Mouse (Mus musculus) CH12.LX (cell line): ENCODE results near the gene Wnt6. TPM values are rescaled to one million over a fixed set of nuclear protein-coding genes. Genes with fewer than 3 reads are reported as not detected.

Experiments
- DNase-seq: peaks from one replicate; pipeline ENCODE4 v3.0.0-alpha.2; 2013; ENCODE audit errors: extremely low read depth
- H3K27ac ChIP-seq: 2 replicates; pipeline ENCODE4 v1.5.1; 2012; ENCODE audit warnings: low read depth, mild to moderate bottlenecking, control low read depth, moderate library complexity; ENCODE audit not compliant: insufficient read depth
- H3K27me3 ChIP-seq: replicated peaks from 2 replicates; pipeline ENCODE3; 2012; ENCODE audit warnings: inconsistent platforms
- H3K36me3 ChIP-seq, 2 experiments: replicated peaks in 1 of 2; 2 replicates each; pipeline versions ENCODE3 to v1.6.1; 2012; ENCODE audit warnings: inconsistent platforms in 1 of 2, low read length in 1 of 2, mild to moderate bottlenecking in 1 of 2, mixed read lengths in 1 of 2, moderate library complexity in 1 of 2; ENCODE audit not compliant: control insufficient read depth in 1 of 2, insufficient read depth in 1 of 2
- H3K4me1 ChIP-seq, 2 experiments: 2 replicates each; pipeline ENCODE4 v1.6.1; 2012; ENCODE audit warnings: inconsistent platforms in 1 of 2, moderate library complexity in 1 of 2; ENCODE audit not compliant: insufficient read depth in 2 of 2, control insufficient read depth in 1 of 2
- H3K4me2 ChIP-seq: 2 replicates; pipeline ENCODE4 v1.6.1; 2012; ENCODE audit warnings: low read depth, mild to moderate bottlenecking, control low read depth; ENCODE audit not compliant: poor library complexity, insufficient read depth, severe bottlenecking
- H3K4me3 ChIP-seq, 3 experiments: fragments of 150-350 bp in 1 of 3; sonication (generic) in 1 of 3; replicated peaks in 1 of 3; 2 replicates each; pipeline versions ENCODE3 to v1.5.1; 2011 to 2012; ENCODE audit warnings: low read depth in 2 of 3, low read length in 2 of 3, mild to moderate bottlenecking in 2 of 3, moderate library complexity in 2 of 3, control low read depth in 1 of 3, improper control_type of control experiment in 1 of 3, inconsistent platforms in 1 of 3, mixed read lengths in 1 of 3; ENCODE audit not compliant: poor library complexity in 1 of 3
- H3K79me2 ChIP-seq: replicated peaks from 2 replicates; pipeline ENCODE4 v1.6.1; 2012; ENCODE audit warnings: mild to moderate bottlenecking, moderate library complexity; ENCODE audit not compliant: control insufficient read depth, poor library complexity, insufficient read depth, severe bottlenecking; ENCODE audit errors: extremely low read depth
- H3K9ac ChIP-seq: 2 replicates; pipeline ENCODE4 v1.6.1; 2012; ENCODE audit warnings: low read depth, mild to moderate bottlenecking, control low read depth, moderate library complexity; ENCODE audit not compliant: insufficient read depth
- H3K9me3 ChIP-seq: replicated peaks from 2 replicates; pipeline ENCODE3; 2012; ENCODE audit warnings: low read length, inconsistent platforms, mixed read lengths
- BHLHE40 ChIP-seq: IDR thresholded peaks from 2 replicates; pipeline ENCODE4 v1.6.1; 2011; ENCODE audit warnings: mild to moderate bottlenecking, low read depth, low read length, improper control_type of control experiment
- CHD2 ChIP-seq: IDR thresholded peaks from 2 replicates; pipeline ENCODE4 v1.6.1; 2011; ENCODE audit warnings: low read length, improper control_type of control experiment
- CTCF ChIP-seq, 2 experiments: IDR thresholded peaks in 1 of 2; conservative IDR thresholded peaks in 1 of 2; 2 replicates each; pipeline ENCODE4 v1.5.1; 2011 to 2012; ENCODE audit warnings: low read depth in 2 of 2, low read length in 2 of 2, improper control_type of control experiment in 1 of 2, inconsistent platforms in 1 of 2, mild to moderate bottlenecking in 1 of 2, moderate library complexity in 1 of 2
- ELF1 ChIP-seq: IDR thresholded peaks from 2 replicates; pipeline ENCODE4 v1.6.1; 2014; ENCODE audit warnings: low read depth, mild to moderate bottlenecking, inconsistent platforms, low read length, improper control_type of control experiment
- ETS1 ChIP-seq: conservative IDR thresholded peaks from 2 replicates; pipeline ENCODE4 v1.6.1; 2012; ENCODE audit warnings: low read depth, mild to moderate bottlenecking, inconsistent platforms, low read length, improper control_type of control experiment, moderate library complexity
- GABPA ChIP-seq: IDR thresholded peaks from 2 replicates; pipeline ENCODE4 v1.6.1; 2012; ENCODE audit warnings: low read depth, low read length, improper control_type of control experiment, inconsistent platforms; ENCODE audit not compliant: insufficient replicate concordance
- IRF4 ChIP-seq: IDR thresholded peaks from 2 replicates; pipeline ENCODE4 v1.6.1; 2014; ENCODE audit warnings: low read depth, mild to moderate bottlenecking, inconsistent platforms, low read length, improper control_type of control experiment
- MAFK ChIP-seq: IDR thresholded peaks from 2 replicates; pipeline ENCODE4 v1.6.1; 2011; ENCODE audit warnings: low read length, improper control_type of control experiment; ENCODE audit not compliant: insufficient replicate concordance
- MAX ChIP-seq: IDR thresholded peaks from 2 replicates; pipeline ENCODE4 v1.6.1; 2011; ENCODE audit warnings: low read length, improper control_type of control experiment
- MAZ ChIP-seq: IDR thresholded peaks from 2 replicates; pipeline ENCODE4 v1.6.1; 2012; ENCODE audit warnings: low read depth, mild to moderate bottlenecking, inconsistent platforms, low read length, improper control_type of control experiment, moderate library complexity
- MEF2A ChIP-seq: IDR thresholded peaks from 2 replicates; pipeline ENCODE4 v1.6.1; 2014; ENCODE audit warnings: low read depth, mild to moderate bottlenecking, inconsistent platforms, low read length, improper control_type of control experiment, borderline replicate concordance
- MYC ChIP-seq: IDR thresholded peaks from 2 replicates; pipeline ENCODE4 v1.6.1; 2011; ENCODE audit warnings: low read depth, mild to moderate bottlenecking, improper control_type of control experiment, low read length
- NELFE ChIP-seq: IDR thresholded peaks from 2 replicates; pipeline ENCODE4 v1.6.1; 2011; ENCODE audit warnings: low read depth, low read length, improper control_type of control experiment
- PAX5 ChIP-seq: IDR thresholded peaks from 2 replicates; pipeline ENCODE4 v1.6.1; 2012; ENCODE audit warnings: low read length, inconsistent platforms, mixed read lengths
- RAD21 ChIP-seq: IDR thresholded peaks from 2 replicates; pipeline ENCODE4 v1.6.1; 2011; ENCODE audit warnings: low read depth, mild to moderate bottlenecking, low read length, improper control_type of control experiment, moderate library complexity
- SIN3A ChIP-seq: IDR thresholded peaks from 2 replicates; pipeline ENCODE4 v1.6.1; 2012; ENCODE audit warnings: low read length, improper control_type of control experiment, inconsistent platforms
- SMC3 ChIP-seq: IDR thresholded peaks from 2 replicates; pipeline ENCODE4 v1.6.1; 2011; ENCODE audit warnings: low read depth, low read length, improper control_type of control experiment
- TBP ChIP-seq: conservative IDR thresholded peaks from 2 replicates; pipeline ENCODE4 v1.6.1; 2011; ENCODE audit warnings: low read depth, low read length, improper control_type of control experiment
- TCF12 ChIP-seq: IDR thresholded peaks from 2 replicates; pipeline ENCODE4 v1.6.1; 2014; ENCODE audit warnings: low read depth, mild to moderate bottlenecking, inconsistent platforms, low read length, improper control_type of control experiment
- UBTF ChIP-seq: IDR thresholded peaks from 2 replicates; pipeline ENCODE4 v1.6.1; 2012; ENCODE audit warnings: low read depth, mild to moderate bottlenecking, inconsistent platforms, low read length, improper control_type of control experiment, moderate library complexity
- USF2 ChIP-seq: conservative IDR thresholded peaks from 2 replicates; pipeline ENCODE4 v1.6.1; 2011; ENCODE audit warnings: low read depth, low read length, improper control_type of control experiment
- ZC3H11A ChIP-seq: IDR thresholded peaks from 2 replicates; pipeline ENCODE4 v1.6.1; 2012; ENCODE audit warnings: low read depth, mild to moderate bottlenecking, inconsistent platforms, low read length, improper control_type of control experiment
- ZKSCAN1 ChIP-seq: IDR thresholded peaks from 2 replicates; pipeline ENCODE4 v1.6.1; 2012; ENCODE audit warnings: low read depth, inconsistent platforms, low read length, improper control_type of control experiment, borderline replicate concordance
- ZNF384 ChIP-seq: IDR thresholded peaks from 2 replicates; pipeline ENCODE4 v1.6.1; 2012; ENCODE audit warnings: low read depth, low read length, improper control_type of control experiment, inconsistent platforms
- dilution Hi-C: fragments of 300-500 bp; cut with MboI; formaldehyde crosslinking; loops from 2 replicates; pipeline ENCODE4 v1.14.3; 2020; ENCODE audit warnings: low sequenced_read_pairs; ENCODE audit not compliant: extremely low pct_unique_long_range_greater_than_20kb, extremely low pct_ligation_motif_present
- in situ Hi-C: fragments of 300-500 bp; cut with MboI; formaldehyde crosslinking; loops from 3 replicates; pipeline ENCODE4 v1.14.3; 2019; ENCODE audit warnings: low sequenced_read_pairs, low pct_ligation_motif_present, low pct_unique_long_range_greater_than_20kb, mixed read lengths
- polyA plus RNA-seq: library from polyadenylated mRNA; unstranded; fragments of >175 nt; gene quantifications from 2 replicates; pipeline ENCODE4 v1.2.1, GENCODE M21; 2012; ENCODE audit warnings: low read depth; ENCODE audit not compliant: insufficient read length
- total RNA-seq, 2 experiments: library from RNA; depleted of rRNA; stranded (reverse); fragments of 300-350 nt in 1 of 2; fragments of >200 nt in 1 of 2; gene quantifications; 2 replicates each; pipeline ENCODE4 v1.2.3; 2012 to 2014

Wnt6 gene
- total and polyA plus RNA-seq, 3 experiments: 0.67 to 3.4 (median 1.7) TPM

GRCm38 (mm10) chr1:74759773-74760172, 11.9 kb upstream of the Wnt6 start (continued):
- no peak for TF ChIP-seq MEF2A

- H3K27me3 ChIP-seq: no peaks in the 10 kb centered on the region
- no peaks in the 10 kb centered on the region for H3K79me2 ChIP-seq
- DNase-seq: peak; percentile 95
- H3K9me3 ChIP-seq: no peaks in the 10 kb centered on the region
- no peak overlapping the region for H3K4me3 ChIP-seq
- H3K27ac ChIP-seq: no peak overlapping the region
- dilution Hi-C loops: no loop called here
- no peak overlapping the region for H3K9ac ChIP-seq
- peaks cover 0 to 11% of the 10 kb centered on the region in 2 experiments; a peak in 1 of 4 replicates for H3K4me1 ChIP-seq
- H3K4me2 ChIP-seq: no peak overlapping the region
- TF ChIP-seq CHD2: no peak
- TF ChIP-seq RAD21: peak; percentile 98
- 0 out of 2 replicates have a peak, but pooled peaks have one; percentile 26 for TF ChIP-seq MAX
- TF ChIP-seq ZC3H11A: peak; percentile 88
- no peak for TF ChIP-seq MAZ
- 0 out of 2 replicates have a peak, but pooled peaks have one; percentile 21 for TF ChIP-seq TBP
- no peak for TF ChIP-seq BHLHE40
- peak; percentile 49; the same call in 1 of the 2 replicates for TF ChIP-seq SIN3A
- no peak for TF ChIP-seq GABPA
- TF ChIP-seq SMC3: peak; percentile 95
- TF ChIP-seq CTCF (conservative IDR thresholded peaks at IDR 0.05 in 1 of 2, IDR thresholded peaks at IDR 0.05 in 1 of 2; ENCODE audit: low read depth in 2 of 2, low read length in 2 of 2): peak; percentile 68 to 97
- peak; percentile 45; the same call in 1 of the 2 replicates for TF ChIP-seq NELFE
- TF ChIP-seq ZKSCAN1: no peak
- TF ChIP-seq MYC: 0 out of 2 replicates have a peak, but pooled peaks have one; percentile 41
- TF ChIP-seq ETS1: no peak
- peak; percentile 98 for TF ChIP-seq ZNF384
- TF ChIP-seq MAFK: no peak
- TF ChIP-seq PAX5: no peak
- no peak for TF ChIP-seq TCF12
- no peak for TF ChIP-seq UBTF
- TF ChIP-seq ELF1: no peak
- TF ChIP-seq IRF4: peak; percentile 24; the same call in 1 of the 2 replicates
- TF ChIP-seq USF2: no peak
- in situ Hi-C loops: no loop called here
- H3K36me3 ChIP-seq: no peaks in the 10 kb centered on the region
Observed at GRCm38 (mm10) chr1:74763081-74763480, 8.6 kb upstream of the Wnt6 start.
